Mouse (Mus musculus): ENCODE measurements around the gene Gins2.
A peak's percentile ranks its signal among the peaks of the same experiment; 100 is the strongest.

DNA sequence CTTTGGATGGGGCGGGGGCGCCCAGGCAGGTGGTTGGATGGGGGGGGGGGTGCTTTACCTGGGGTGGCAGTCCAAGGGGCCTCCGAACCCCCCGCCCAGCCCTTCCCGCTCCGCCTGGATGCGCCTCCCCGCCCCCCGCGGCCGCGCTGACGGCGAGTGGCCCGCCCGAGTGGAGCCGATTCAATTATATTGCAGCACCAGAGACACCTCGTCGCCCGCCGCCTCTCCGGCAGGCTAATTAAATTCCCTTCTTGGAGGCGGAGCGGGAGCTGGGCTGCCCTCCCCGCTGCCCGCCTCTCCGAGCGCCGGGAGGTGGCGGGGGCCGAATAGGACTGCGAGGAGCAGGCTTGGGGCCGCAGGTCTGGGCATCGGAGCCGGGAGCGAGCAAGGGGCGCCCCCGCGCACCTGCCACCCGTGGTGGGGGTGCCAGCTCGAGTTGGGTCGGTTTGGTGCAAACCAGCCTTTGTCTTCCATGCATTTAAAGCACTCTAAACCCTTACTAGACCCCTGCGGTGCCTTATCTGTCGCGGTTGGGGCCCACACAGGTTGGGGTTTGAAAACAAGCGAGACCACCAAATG lies 51.2 kb downstream of the Gins2 start:
- TF ChIP-seq POLR2A (IDR thresholded peaks at IDR 0.05; ENCODE audit: insufficient read length, low read depth), result no peak
- no peak for TF ChIP-seq POLR2AphosphoS2 (IDR thresholded peaks at IDR 0.05; ENCODE audit: insufficient read length, low read depth)
- no peak for TF ChIP-seq USF1 (IDR thresholded peaks at IDR 0.05; ENCODE audit: low read depth)
- no peak for TF ChIP-seq E2F4 (IDR thresholded peaks at IDR 0.05; ENCODE audit: insufficient read depth)
- no peak for TF ChIP-seq MAX (IDR thresholded peaks at IDR 0.05; ENCODE audit: low read depth)
- TF ChIP-seq MYOG (IDR thresholded peaks at IDR 0.05; ENCODE audit: control insufficient read depth in 1 of 3, insufficient read depth in 1 of 3, insufficient read length in 2 of 3, low read depth in 2 of 3), result peak in 1 of 3 experiments; percentile 34
- TF ChIP-seq MYOD1 (IDR thresholded peaks at IDR 0.05; ENCODE audit: control insufficient read depth in 1 of 3, insufficient read length in 2 of 3, low read depth in 2 of 3), result peak in 1 of 3 experiments; percentile 50
- TF ChIP-seq CEBPB (IDR thresholded peaks at IDR 0.05; ENCODE audit: insufficient read depth, poor library complexity, severe bottlenecking), result no peak
